8 mouse cellular contexts compared by ENCODE assay signal in the genomic region with DNA sequence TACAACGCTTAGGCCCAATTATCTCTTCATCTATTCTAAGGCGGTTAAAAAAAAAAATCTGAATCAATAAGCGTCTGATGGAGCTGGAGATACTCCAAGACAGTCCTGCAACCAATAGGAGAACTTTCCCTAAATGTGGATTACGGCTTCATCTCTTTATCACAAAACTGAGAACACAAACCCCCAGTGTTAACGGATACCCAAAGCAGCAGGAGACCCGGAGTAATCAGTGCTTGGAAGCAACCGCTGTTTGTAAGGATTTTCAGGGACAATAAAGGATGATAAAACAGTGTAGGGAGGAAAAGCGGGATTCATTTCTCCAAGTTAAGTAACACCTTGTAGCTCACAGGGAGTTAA. TPM values are rescaled to one million over a fixed set of nuclear protein-coding genes. Genes with fewer than 3 reads are reported as not detected.
A peak's percentile ranks its signal among the peaks of the same experiment; 100 is the strongest.
DNase-seq lines count a peak whose midpoint lies in the region; ATAC-seq lines count a peak whose summit lies in the region.

No protein-coding gene starts in this region.

- peak overlapping the region; percentile 99 for H3K9ac ChIP-seq in midbrain, embryonic 13.5 days (replicated peaks)

- H3K4me2 ChIP-seq in midbrain, embryonic 13.5 days (replicated peaks), result peak overlapping the region; percentile 58

- peak overlapping the region; percentile 98 for H3K4me3 ChIP-seq in brown adipose tissue, adult 24 weeks (ENCODE audit: insufficient read depth, low read depth, low read length)
- peak overlapping the region; percentile 92 for H3K4me3 ChIP-seq in hindbrain, embryonic 10.5 days
- peak overlapping the region; percentile 85 for H3K4me3 ChIP-seq in midbrain, embryonic 13.5 days (replicated peaks)

- no peak for ATAC-seq in midbrain, embryonic 13.5 days
- no peak for ATAC-seq in granulocyte monocyte progenitor cell, adult 5-6 weeks (replicated peaks; ENCODE audit: poor library complexity, severe bottlenecking)

- DNase-seq in left cerebral cortex, postnatal 14 days (ENCODE audit: low spot score in 2 of 2), result peak; percentile 15 to 63
- DNase-seq in left cerebral cortex, adult 9 months (ENCODE audit: low spot score in 2 of 2), result no peak
- no peak for DNase-seq in hindbrain, embryonic 10.5 days (ENCODE audit: low spot score)
- no peak for DNase-seq in MN1 (ENCODE audit: low spot score)
- DNase-seq in urinary bladder, postnatal 4 days (ENCODE audit: low spot score in 2 of 2), result no peak

- peaks cover 6% of the 10 kb centered on the region for H3K36me3 ChIP-seq in hindbrain, embryonic 10.5 days
- no peaks in the 10 kb centered on the region for H3K36me3 ChIP-seq in midbrain, embryonic 13.5 days

- no peaks in the 10 kb centered on the region for H3K9me3 ChIP-seq in hindbrain, embryonic 10.5 days
- no peaks in the 10 kb centered on the region for H3K9me3 ChIP-seq in midbrain, embryonic 13.5 days

- H3K4me1 ChIP-seq in brown adipose tissue, adult 24 weeks (ENCODE audit: control insufficient read depth, insufficient read depth, insufficient read length, low read length), result no peaks in the 10 kb centered on the region; the same call in 1 of the 2 replicates
- peaks cover 35% of the 10 kb centered on the region for H3K4me1 ChIP-seq in hindbrain, embryonic 10.5 days (replicated peaks)
- peaks cover 44% of the 10 kb centered on the region for H3K4me1 ChIP-seq in midbrain, embryonic 13.5 days (replicated peaks)

- intact Hi-C loops in left cerebral cortex, postnatal 14 days (cut with DNase I), result loop anchor here (5.0 kb wide), 2 partner anchors 105 to 190 kb away; no protein-coding TSS in a partner anchor

- WGBS in hindbrain, embryonic 10.5 days, result 5% methylated on average over 8 of the region's 8 CpGs
- WGBS in midbrain, embryonic 13.5 days, result 1% methylated on average over 8 of the region's 8 CpGs

- peaks cover 19% of the 10 kb centered on the region for H3K27me3 ChIP-seq in hindbrain, embryonic 10.5 days (ENCODE audit: insufficient read depth, poor library complexity, severe bottlenecking)
- H3K27me3 ChIP-seq in midbrain, embryonic 13.5 days, result 0 out of 2 replicates have a peak, but pooled peaks cover 12% of the 10 kb centered on the region

- H3K27ac ChIP-seq in brown adipose tissue, adult 24 weeks (replicated peaks; ENCODE audit: low read depth, low read length), result peak overlapping the region; percentile 73
- peak overlapping the region; percentile 99 for H3K27ac ChIP-seq in hindbrain, embryonic 10.5 days
- H3K27ac ChIP-seq in midbrain, embryonic 13.5 days, result peak overlapping the region; percentile 99

RNA-seq across cellular contexts. Expression of gene Zc3h12c, which starts 0.9 kb away (rescaled TPM):
- 10 to 100 TPM; 10.7 to 10.9 TPM for total RNA-seq in left cerebral cortex, postnatal 14 days (2021)
- polyA plus RNA-seq in brown adipose tissue, adult 24 weeks (2012; ENCODE audit: insufficient read depth, insufficient read length, missing spikeins), result 1.1 and 1.5 TPM in 2 replicates
- 7.2 and 7.7 TPM in 2 replicates for polyA plus RNA-seq in hindbrain, embryonic 10.5 days (2016; fragmentation: Nextera tagmentation; extraction: Ambion mirVana)
- 10.8 and 10.9 TPM in 2 replicates for polyA plus RNA-seq in midbrain, embryonic 13.5 days (2015; fragmentation: Nextera tagmentation; extraction: Ambion mirVana)
- total RNA-seq in granulocyte monocyte progenitor cell, adult 5-6 weeks (2014; fragmentation: Nextera tagmentation), result 4.8 and 8.8 TPM in 2 replicates
- 4.5 and 6.1 TPM in 2 replicates for total RNA-seq in granulocyte monocyte progenitor cell, adult 5-6 weeks (2017)

Comparison
In these comparisons a context has a peak if more than half of its experiments do, and no peak if none do; other contexts are left out.
1. DNase-seq: peak in left cerebral cortex, postnatal 14 days (2 of 2); none in left cerebral cortex, adult 9 months (0 of 2), hindbrain, embryonic 10.5 days (single experiment), MN1 (single experiment) and urinary bladder, postnatal 4 days (0 of 2).
2. Peak in every context shown above with its lines, with median percentiles within 50 percentile points of each other: H3K27ac ChIP-seq and H3K4me3 ChIP-seq.